Mouse (Mus musculus) cerebellum, adult 9-11 months (tissue): ENCODE measurements around the gene Ssmem1.

Experiments
- DNase-seq: peaks from one replicate; pipeline ENCODE4 v3.0.0; 2022

The Ssmem1 gene

GRCm38 (mm10) chr6:30509265-30510239 lies at the start of gene Ssmem1, which contains the start of gene Tmem209:
Gene Ssmem1, plus strand, starts transcription at chr6:30509849.
Gene Tmem209, minus strand, starts transcription at chr6:30509783.
- DNase-seq: peak; percentile 98

- peak; percentile 97 for DNase-seq
Observed at GRCm38 (mm10) chr6:30460750-30461446, 48.8 kb upstream of the Ssmem1 start.

- peak; percentile 66 for DNase-seq
Observed at GRCm38 (mm10) chr6:30461755-30462344, 47.8 kb upstream of the Ssmem1 start.

GRCm38 (mm10) chr6:30462822-30463221 lies 46.8 kb upstream of the Ssmem1 start:
- DNase-seq: no peak

- DNase-seq: peak; percentile 39
Observed at GRCm38 (mm10) chr6:30465586-30465985, 44.1 kb upstream of the Ssmem1 start.

- no peak for DNase-seq
Observed at GRCm38 (mm10) chr6:30468058-30468457, 41.6 kb upstream of the Ssmem1 start.

GRCm38 (mm10) chr6:30468684-30469083 lies 41.0 kb upstream of the Ssmem1 start:
- DNase-seq: peak; percentile 79

- DNase-seq: peak; percentile 95
Observed at GRCm38 (mm10) chr6:30469370-30469769, 40.3 kb upstream of the Ssmem1 start.

- DNase-seq: no peak
Observed at GRCm38 (mm10) chr6:30471706-30472105, 37.9 kb upstream of the Ssmem1 start.

- peak; percentile 47 for DNase-seq
Observed at GRCm38 (mm10) chr6:30476025-30476765, 33.5 kb upstream of the Ssmem1 start.

GRCm38 (mm10) chr6:30477210-30477714 lies 32.4 kb upstream of the Ssmem1 start:
- DNase-seq: peak; percentile 84

- DNase-seq: no peak
Observed at GRCm38 (mm10) chr6:30477784-30478183, 31.9 kb upstream of the Ssmem1 start.

- DNase-seq: peak; percentile 43
Observed at GRCm38 (mm10) chr6:30479418-30479817, 30.2 kb upstream of the Ssmem1 start.

- no peak for DNase-seq
Observed at GRCm38 (mm10) chr6:30482908-30483307, 26.7 kb upstream of the Ssmem1 start.

GRCm38 (mm10) chr6:30486504-30486903 lies 23.1 kb upstream of the Ssmem1 start:
- no peak for DNase-seq

- DNase-seq: no peak
Observed at GRCm38 (mm10) chr6:30499049-30499448, 10.6 kb upstream of the Ssmem1 start.

GRCm38 (mm10) chr6:30508824-30509223 lies 825 bp upstream of the Ssmem1 start:
- no peak for DNase-seq

- peak; percentile 45 for DNase-seq
Observed at GRCm38 (mm10) chr6:30510291-30510690, 642 bp downstream of the Ssmem1 start.

- no peak for DNase-seq
Observed at GRCm38 (mm10) chr6:30514242-30514641, 4.6 kb downstream of the Ssmem1 start.

GRCm38 (mm10) chr6:30520400-30520799 lies 10.8 kb downstream of the Ssmem1 start:
- DNase-seq: no peak

GRCm38 (mm10) chr6:30525456-30526332 lies 16.0 kb downstream of the Ssmem1 start:
- DNase-seq: no peak
